Mouse (Mus musculus) G1E (cell line): ENCODE data around the gene Dpp3.

ENCODE experiments used
- CTCF ChIP-seq: IDR thresholded peaks from 2 replicates; pipeline ENCODE4 v1.5.1; 2012; ENCODE audit warnings: low read depth, low read length, inconsistent platforms, mixed read lengths
- GATA2 ChIP-seq: IDR thresholded peaks from 2 replicates; pipeline ENCODE4 v1.6.1; 2012; ENCODE audit warnings: low read depth, low read length, inconsistent platforms, borderline replicate concordance
- POLR2AphosphoS5 ChIP-seq: IDR thresholded peaks from 2 replicates; pipeline ENCODE4 v1.6.1; 2012; ENCODE audit warnings: low read depth, low read length, inconsistent platforms; ENCODE audit not compliant: insufficient replicate concordance

DNA sequence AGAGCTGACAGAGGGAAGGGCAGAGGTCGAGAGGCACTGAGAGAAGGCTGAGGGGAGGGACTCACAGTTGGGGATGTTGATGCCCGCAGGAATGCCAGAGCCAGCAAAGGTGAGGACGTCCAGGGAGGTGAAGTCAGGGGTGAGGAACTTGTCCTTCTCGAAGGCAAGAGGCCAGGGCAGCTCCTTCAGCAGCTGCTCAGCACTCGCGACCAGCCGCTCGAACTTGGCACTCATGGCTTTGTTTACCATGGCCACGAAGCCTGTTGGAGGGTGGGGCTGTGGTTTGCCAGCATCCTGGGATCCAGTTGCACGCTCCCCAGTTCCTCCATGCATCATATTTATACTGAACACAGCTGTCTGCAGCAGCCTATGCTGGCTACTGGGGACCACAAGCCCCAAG is 11.3 kb downstream of the Dpp3 start:
- TF ChIP-seq CTCF (no peak), GATA2 (no peak), POLR2AphosphoS5 (no peak)
